Mouse (Mus musculus) thymus, postnatal 10 days (tissue): ENCODE data around the gene Gm10320.

Experiments
- DNase-seq, 2 experiments: peaks; one replicate each; pipeline ENCODE4 v3.0.0; 2021; ENCODE audit warnings: low spot score in 2 of 2

Gene Gm10320

DNA sequence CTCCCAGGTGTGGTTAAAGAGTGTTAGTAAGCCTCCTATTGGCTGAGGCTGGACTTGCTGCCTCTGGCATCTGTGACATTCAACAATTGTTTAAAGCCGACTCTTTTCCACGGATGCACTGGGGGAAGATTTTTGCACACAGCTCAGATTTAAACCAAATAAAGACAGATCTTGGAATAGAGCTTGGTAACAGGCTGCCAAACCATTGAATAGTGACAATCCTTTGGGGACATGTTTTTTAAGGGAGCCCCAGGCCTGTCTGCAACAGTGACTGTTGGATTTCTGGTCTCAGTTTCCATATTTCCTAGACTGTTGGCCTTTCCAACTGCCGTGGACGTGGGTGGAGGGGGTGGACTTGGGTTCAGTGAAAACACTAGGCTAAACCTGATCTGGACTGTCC lies 21.9 kb downstream of the Gm10320 start:
- DNase-seq, result no peak

- no peak for DNase-seq
Observed at GRCm38 (mm10) chr13:98461467-98461866, 30.3 kb downstream of the Gm10320 start.

DNA sequence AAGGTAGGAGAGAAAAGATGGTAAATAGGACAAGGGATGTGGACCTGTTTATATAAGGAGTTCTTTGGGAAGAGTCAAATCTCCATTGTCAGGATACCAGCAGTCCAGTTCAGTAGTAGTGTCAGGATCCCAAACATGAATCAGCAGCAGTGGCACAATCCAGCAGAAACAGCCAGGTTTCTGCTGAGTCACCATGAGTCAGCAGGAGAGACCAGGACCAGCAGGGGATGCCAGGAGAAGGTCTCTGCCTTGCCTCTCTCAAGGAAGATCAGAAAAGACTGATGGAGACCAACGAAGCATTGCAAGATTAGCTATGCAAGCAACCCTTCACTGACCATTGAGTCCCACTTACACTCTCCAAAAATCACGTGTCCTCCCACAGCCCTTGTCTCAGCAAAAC lies 35.4 kb downstream of the Gm10320 start:
- DNase-seq, result no peak

GRCm38 (mm10) chr13:98455646-98456045 lies 36.2 kb downstream of the Gm10320 start:
- DNase-seq, result no peak

- no peak for DNase-seq
Observed at GRCm38 (mm10) chr13:98454224-98454967, 37.4 kb downstream of the Gm10320 start.

- DNase-seq, result no peak
Observed at GRCm38 (mm10) chr13:98453146-98453545, 38.7 kb downstream of the Gm10320 start.

DNA sequence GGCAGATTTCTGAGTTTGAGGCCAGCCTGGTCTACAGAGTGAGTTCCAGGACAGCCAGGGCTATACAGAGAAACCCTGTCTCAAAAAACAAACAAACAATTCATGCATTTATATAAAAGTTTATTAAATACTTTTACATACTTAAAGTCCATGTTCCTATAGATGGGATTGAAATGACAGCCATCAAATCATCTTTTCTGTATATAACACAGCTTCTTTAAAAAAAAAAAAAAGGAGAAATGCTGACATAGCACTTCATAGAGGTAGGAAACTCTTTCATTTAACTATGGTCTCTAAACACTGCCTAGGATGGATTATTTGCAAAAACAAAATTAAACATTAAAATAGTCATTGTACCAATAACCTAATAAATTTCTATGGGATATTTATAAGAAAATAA lies 43.1 kb downstream of the Gm10320 start:
- no peak for DNase-seq

DNA sequence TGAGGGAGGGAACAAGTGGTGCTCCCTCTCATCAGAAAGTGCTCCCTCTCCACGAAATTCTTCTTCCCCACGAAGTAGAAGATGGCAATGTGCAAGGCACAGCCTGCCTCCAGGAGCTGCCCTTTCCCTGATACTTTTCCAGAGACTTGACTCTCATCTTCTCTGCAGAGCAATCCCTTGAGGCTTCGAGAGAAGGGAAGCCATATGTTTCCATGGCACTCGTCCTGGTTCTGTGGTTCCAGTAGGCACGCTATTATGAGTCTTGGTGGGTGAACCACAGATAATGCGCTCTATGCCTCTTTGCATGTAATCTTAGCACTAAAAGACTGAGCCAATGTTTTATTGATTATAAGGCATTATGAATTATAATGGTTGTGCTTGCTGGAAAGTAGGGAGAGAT lies 44.1 kb downstream of the Gm10320 start:
- no peak for DNase-seq

DNA sequence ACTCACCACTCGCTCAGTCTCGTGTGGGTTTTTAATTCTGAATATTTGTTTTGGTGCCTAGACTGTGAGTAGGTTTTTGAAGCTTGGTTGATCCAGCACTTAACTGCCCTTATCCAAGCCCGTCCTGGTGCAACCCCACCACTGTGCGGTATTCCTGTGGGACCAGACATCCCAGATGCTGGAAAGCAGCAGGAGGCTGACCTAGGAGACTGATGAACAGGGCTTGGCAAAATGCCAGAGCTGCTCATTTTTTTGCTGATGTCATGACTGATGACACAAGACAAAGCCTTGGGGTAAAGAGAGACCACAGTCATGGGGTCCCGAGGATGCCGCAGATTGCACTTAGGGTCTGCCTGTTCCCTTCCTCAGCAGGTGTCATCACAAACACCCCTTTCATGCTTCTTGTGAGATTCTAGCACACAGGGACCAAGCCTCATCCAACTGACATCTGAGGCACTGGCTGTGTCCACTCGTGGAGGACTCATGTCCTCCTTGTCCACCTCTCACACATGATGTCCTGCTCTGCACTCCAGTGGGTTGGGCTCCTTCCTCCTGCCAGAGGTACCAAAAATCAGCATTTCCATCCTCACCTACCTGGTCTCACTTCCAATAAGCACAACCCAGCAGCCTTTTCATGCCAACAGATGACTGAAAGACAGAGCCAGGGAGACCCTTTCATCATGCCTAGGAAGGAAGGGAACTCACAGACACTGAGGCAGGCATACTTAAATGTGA lies 46.2 kb downstream of the Gm10320 start:
- no peak for DNase-seq

- no peak for DNase-seq
Observed at GRCm38 (mm10) chr13:98441001-98441400, 50.8 kb downstream of the Gm10320 start.

GRCm38 (mm10) chr13:98440293-98440952 lies 51.4 kb downstream of the Gm10320 start:
- DNase-seq, result no peak
